In genomic region chr13:21166936-21167909, GRCm38 (mm10) we compare ENCODE assay signal across 7 mouse cellular contexts. TPM values are rescaled to one million over a fixed set of nuclear protein-coding genes. Genes with fewer than 3 reads are reported as not detected.
DNase-seq lines count a peak whose midpoint lies in the region; ATAC-seq lines count a peak whose summit lies in the region.

No protein-coding gene starts in this region.

- peaks cover 4% of the 10 kb centered on the region; the same call in 1 of the 2 replicates for H3K27me3 ChIP-seq in hindbrain, embryonic 14.5 days (ENCODE audit: control insufficient read depth, insufficient read depth, low read length)

- H3K4me3 ChIP-seq in hindbrain, embryonic 14.5 days (replicated peaks; ENCODE audit: low read length): peak overlapping the region; percentile 44

- peaks cover 12% of the 10 kb centered on the region for H3K4me1 ChIP-seq in hindbrain, embryonic 14.5 days (replicated peaks; ENCODE audit: control insufficient read depth, insufficient read depth, low read length)

- peak overlapping the region; percentile 31 for H3K9ac ChIP-seq in hindbrain, embryonic 14.5 days

- no peak overlapping the region for H3K27ac ChIP-seq in hindbrain, embryonic 14.5 days

- peak overlapping the region; percentile 80 for H3K4me2 ChIP-seq in hindbrain, embryonic 14.5 days (replicated peaks)

- DNase-seq in cerebellum, postnatal 25 days: peak; percentile 81 to 87
- DNase-seq in frontal cortex, postnatal 36 days (ENCODE audit: low spot score in 2 of 2): peak; percentile 82 to 90
- DNase-seq in hindbrain, embryonic 14.5 days (ENCODE audit: low spot score): peak; percentile 95
- DNase-seq in left cerebral cortex, adult 8-10 months (ENCODE audit: low spot score in 2 of 2): peak; percentile 55 to 77
- peak; percentile 74 for DNase-seq in right cerebral cortex, postnatal 25 days

- no peaks in the 10 kb centered on the region for H3K9me3 ChIP-seq in hindbrain, embryonic 14.5 days (ENCODE audit: control insufficient read depth, low read length)

- peak; percentile 19 for ATAC-seq in activated CD4-positive, CD25-positive, alpha-beta regulatory T cell, adult 4 months
- peak; percentile 52 for ATAC-seq in hindbrain, embryonic 14.5 days (ENCODE audit: low FRiP score)
- ATAC-seq in megakaryocyte, adult 5-6 weeks (ENCODE audit: poor library complexity, severe bottlenecking): peak; percentile 53

- under 1% methylated on average over 27 of the region's 27 CpGs for WGBS in hindbrain, embryonic 14.5 days

- no peaks in the 10 kb centered on the region for H3K36me3 ChIP-seq in hindbrain, embryonic 14.5 days (replicated peaks; ENCODE audit: control insufficient read depth, insufficient read depth)

RNA-seq across cellular contexts. Expression of gene Trim27, which starts 12.0 kb away (rescaled TPM):
- polyA plus RNA-seq in activated CD4-positive, CD25-positive, alpha-beta regulatory T cell, adult 4 months (2017; shearing (Covaris generic)): 10 to 100 TPM; 16.2 to 18.4 TPM
- 75.5 and 87.8 TPM in 2 replicates for polyA plus RNA-seq in hindbrain, embryonic 14.5 days (2014; fragmentation: Nextera tagmentation; extraction: Ambion mirVana)
- total RNA-seq in left cerebral cortex, adult 8-10 months (2022): 10 to 100 TPM; 34.1 to 39.5 (median 35.3) TPM
- total RNA-seq in megakaryocyte, adult 5-6 weeks (2015): 47.7 and 50.6 TPM in 2 replicates
- 79.9 and 84.0 TPM in 2 replicates for total RNA-seq in megakaryocyte, adult 5-6 weeks (2017)

RNA-seq across cellular contexts. Expression of gene Olfr1368, which starts 21.6 kb away (rescaled TPM):
- not detected for polyA plus RNA-seq in activated CD4-positive, CD25-positive, alpha-beta regulatory T cell, adult 4 months (2017; shearing (Covaris generic))
- polyA plus RNA-seq in hindbrain, embryonic 14.5 days (2014; fragmentation: Nextera tagmentation; extraction: Ambion mirVana): not detected in 2 replicates
- not detected for total RNA-seq in left cerebral cortex, adult 8-10 months (2022)
- total RNA-seq in megakaryocyte, adult 5-6 weeks (2015): not detected in 2 replicates
- not detected in 2 replicates for total RNA-seq in megakaryocyte, adult 5-6 weeks (2017)

RNA-seq across cellular contexts. Expression of gene Olfr263, which starts 37.8 kb away (rescaled TPM):
- not detected for polyA plus RNA-seq in activated CD4-positive, CD25-positive, alpha-beta regulatory T cell, adult 4 months (2017; shearing (Covaris generic))
- not detected in 2 replicates for polyA plus RNA-seq in hindbrain, embryonic 14.5 days (2014; fragmentation: Nextera tagmentation; extraction: Ambion mirVana)
- not detected for total RNA-seq in left cerebral cortex, adult 8-10 months (2022)
- total RNA-seq in megakaryocyte, adult 5-6 weeks (2015): not detected in 2 replicates
- total RNA-seq in megakaryocyte, adult 5-6 weeks (2017): not detected in 2 replicates

RNA-seq across cellular contexts. Expression of gene Olfr1369-ps1, which starts 55.9 kb away (rescaled TPM):
- under 1 TPM; 0.09 to 0.13 TPM for polyA plus RNA-seq in activated CD4-positive, CD25-positive, alpha-beta regulatory T cell, adult 4 months (2017; shearing (Covaris generic))
- not detected in 2 replicates for polyA plus RNA-seq in hindbrain, embryonic 14.5 days (2014; fragmentation: Nextera tagmentation; extraction: Ambion mirVana)
- not detected for total RNA-seq in left cerebral cortex, adult 8-10 months (2022)
- not detected in 2 replicates for total RNA-seq in megakaryocyte, adult 5-6 weeks (2015)
- 0.04 TPM in 1 of 2 replicates, not detected in the other for total RNA-seq in megakaryocyte, adult 5-6 weeks (2017)
